Mouse (Mus musculus) C2C12 (cell line): Measurements from ENCODE around the gene Pard3b.

Experiments
- CTCF ChIP-seq: IDR thresholded peaks from one replicate; pipeline ENCODE4 v1.5.1; 2011; ENCODE audit not compliant: control insufficient read depth, insufficient read depth, insufficient read length
- MAX ChIP-seq: IDR thresholded peaks from one replicate; pipeline ENCODE4 v1.6.1; 2011; ENCODE audit warnings: mild to moderate bottlenecking, control low read depth

DNA sequence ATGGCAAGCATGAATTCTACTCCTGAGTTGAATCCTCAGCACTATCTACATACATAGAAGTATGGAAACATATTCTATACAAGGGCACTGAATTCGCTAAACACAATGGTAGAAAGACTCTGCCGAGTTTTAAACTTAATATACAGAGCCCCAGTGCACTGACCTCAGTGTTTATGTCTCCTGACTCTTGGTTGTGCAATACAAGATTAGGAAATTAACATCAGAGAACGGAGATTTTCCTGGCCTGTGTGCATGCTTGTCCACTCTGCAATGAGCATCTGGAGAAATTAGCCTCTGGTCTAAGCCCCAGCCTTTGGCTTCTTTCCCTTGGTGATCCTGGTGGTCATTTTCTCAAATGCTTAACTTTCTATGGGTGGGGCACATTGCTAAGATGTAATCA is 774.4 kb downstream of the Pard3b start:
- TF ChIP-seq CTCF (no peak), MAX (no peak)
